Mouse (Mus musculus) ES-E14 (cell line): ENCODE measurements around the gene Nanp.

ENCODE experiments used
- HCFC1 ChIP-seq: IDR thresholded peaks from 2 replicates; pipeline ENCODE4 v1.6.1; 2012; ENCODE audit warnings: low read length, inconsistent platforms, borderline replicate concordance; ENCODE audit not compliant: insufficient read depth
- ZC3H11A ChIP-seq: IDR thresholded peaks from 2 replicates; pipeline ENCODE4 v1.6.1; 2012; ENCODE audit warnings: low read depth, mild to moderate bottlenecking, inconsistent platforms, low read length, borderline replicate concordance
- ZNF384 ChIP-seq: IDR thresholded peaks from 2 replicates; pipeline ENCODE4 v1.6.1; 2012; ENCODE audit warnings: low read depth, low read length, inconsistent platforms

DNA sequence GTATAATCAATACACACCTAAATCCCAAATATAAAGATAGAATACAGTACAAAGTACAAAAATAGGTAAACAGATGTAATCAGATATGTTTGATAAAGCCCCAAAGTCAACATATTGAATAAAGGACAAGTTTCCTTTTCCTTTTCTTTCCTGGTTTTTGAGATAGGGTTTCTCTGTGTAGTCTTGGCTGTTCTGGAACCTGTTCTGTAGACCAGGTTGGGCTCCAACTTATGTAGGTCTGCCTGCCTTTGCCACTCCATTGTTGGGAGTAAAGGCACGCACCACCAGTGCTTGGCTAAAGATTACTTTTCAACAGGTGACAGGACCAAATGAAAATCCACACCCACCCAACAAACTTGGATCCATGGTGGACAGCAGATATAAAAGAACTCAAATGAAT, 17.4 kb upstream of the Nanp start:
- TF ChIP-seq ZNF384 (no peak), ZC3H11A (no peak), HCFC1 (no peak)
